Mouse (Mus musculus) testis, postnatal 10 days (tissue): ENCODE measurements around the gene Rpsa.
"Not testable (repeated sequence)": the region's sequence is repeated elsewhere in the genome, so short reads cannot be mapped to it uniquely, and the experiment has no call there.

Experiments used
- DNase-seq: peaks from one replicate; pipeline ENCODE4 v3.0.0; 2021; ENCODE audit warnings: low spot score

Rpsa gene

DNA sequence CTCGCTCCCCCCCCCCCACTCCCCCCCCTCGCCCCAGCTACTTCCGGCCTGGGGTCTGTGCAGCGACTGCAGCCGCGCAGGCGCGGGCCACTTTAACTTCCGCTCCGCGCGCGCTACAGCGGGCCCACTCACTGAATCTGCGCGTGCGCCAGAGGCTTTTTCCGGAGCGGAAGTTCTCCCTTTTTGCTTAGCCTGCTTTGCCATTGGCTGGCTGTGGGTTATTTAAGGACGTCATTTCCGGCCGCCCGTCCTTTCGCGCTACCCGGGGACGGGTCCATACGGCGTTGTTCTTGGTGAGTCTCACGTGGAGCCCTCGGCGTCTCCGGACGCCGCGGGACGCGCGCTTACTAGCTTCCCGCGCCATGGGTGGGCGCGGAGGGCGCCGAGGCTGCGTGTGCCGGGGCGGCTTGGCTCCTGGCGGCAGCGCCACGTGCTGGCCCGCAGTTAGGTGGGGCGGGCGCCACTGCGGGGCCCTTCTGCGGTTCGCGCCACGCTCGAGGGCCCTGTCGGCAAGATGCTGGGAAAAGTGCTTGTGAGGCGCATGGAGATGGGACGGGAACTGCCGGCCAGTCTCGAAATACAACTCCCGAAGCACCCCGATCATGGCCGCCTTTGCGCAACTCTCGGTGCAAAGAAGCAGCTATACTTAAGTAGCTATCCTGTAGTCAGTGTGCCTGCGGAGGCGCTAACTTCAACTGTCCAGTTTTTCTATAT is at the start of gene Rpsa:
TSS of gene Rpsa (plus strand) at position 152 of the 714 bp plus-strand sequence.
- peak; percentile 96 for DNase-seq

- DNase-seq: no peak
These were observed 49.2 kb upstream of the Rpsa start for GRCm38 (mm10) chr9:120078241-120078640.

DNA sequence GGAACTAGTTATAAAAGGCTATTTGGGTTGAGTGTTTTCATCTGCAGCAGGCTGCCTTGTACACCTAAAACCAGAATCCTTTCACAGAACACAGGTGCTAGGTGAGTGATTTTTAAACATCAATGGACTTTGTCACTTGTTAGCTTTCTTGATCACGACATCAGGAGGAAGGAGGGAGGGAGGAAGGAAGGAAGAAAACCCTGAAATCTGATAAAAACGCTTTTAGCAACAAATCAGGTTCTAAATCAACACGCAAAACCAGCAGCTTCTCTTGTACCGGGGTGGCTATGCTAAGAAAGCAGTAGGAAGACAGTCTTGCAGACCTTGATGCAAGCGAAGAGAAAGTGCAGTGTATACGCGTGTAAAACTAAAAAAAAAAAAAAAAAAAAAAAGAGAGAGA is 47.6 kb upstream of the Rpsa start:
- no peak for DNase-seq

- DNase-seq: no peak
These were observed 46.9 kb upstream of the Rpsa start for GRCm38 (mm10) chr9:120080546-120081108.

DNA sequence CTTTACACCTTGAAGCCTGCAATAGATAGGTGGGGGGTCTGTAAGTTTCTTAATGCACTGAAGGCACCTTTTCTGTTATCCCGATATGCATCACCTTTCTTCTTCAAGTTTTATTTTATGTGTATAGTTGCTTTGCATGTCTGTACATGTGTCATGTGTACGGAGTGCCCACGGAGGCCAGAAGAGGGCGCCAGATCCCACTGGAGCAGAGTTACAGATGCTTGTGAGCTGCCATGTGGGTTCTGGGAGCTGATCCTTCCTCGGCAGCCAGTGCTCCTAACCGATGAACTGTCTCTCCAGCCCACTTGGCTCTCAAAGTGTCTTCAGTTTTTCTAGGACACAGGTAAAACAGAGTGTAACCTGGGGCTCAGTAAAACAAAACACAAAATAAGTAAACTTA is 46.2 kb upstream of the Rpsa start:
- no peak for DNase-seq

- no peak for DNase-seq
These were observed 45.5 kb upstream of the Rpsa start for GRCm38 (mm10) chr9:120081967-120082366.

GRCm38 (mm10) chr9:120082691-120083090 is 44.8 kb upstream of the Rpsa start:
- no peak for DNase-seq

- DNase-seq: no peak
These were observed 44.2 kb upstream of the Rpsa start for GRCm38 (mm10) chr9:120083158-120083894.

- no peak for DNase-seq
These were observed 43.1 kb upstream of the Rpsa start for GRCm38 (mm10) chr9:120084406-120084805.

- no peak for DNase-seq
These were observed 38.4 kb upstream of the Rpsa start for GRCm38 (mm10) chr9:120089125-120089524.

DNA sequence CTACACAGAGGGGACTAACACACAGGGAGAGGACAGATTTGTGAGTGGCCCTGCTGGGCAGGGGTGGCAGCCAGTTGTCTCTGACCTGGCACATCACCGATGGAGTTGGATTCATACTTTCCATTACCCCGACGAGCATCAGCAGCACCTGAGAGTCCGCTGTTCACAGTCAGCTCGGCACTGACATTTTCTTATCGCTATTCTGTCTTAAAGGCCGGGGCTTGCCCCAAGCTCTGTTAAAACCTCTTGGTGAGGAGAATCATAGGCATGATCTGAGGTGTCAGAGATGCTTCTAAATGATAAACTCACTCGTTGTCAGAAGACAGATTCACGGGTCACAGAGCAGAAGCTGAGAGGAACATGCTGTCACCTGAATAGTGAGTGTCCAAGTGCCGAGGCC is 36.4 kb upstream of the Rpsa start:
- DNase-seq: no peak

- no peak for DNase-seq
These were observed 35.7 kb upstream of the Rpsa start, which contains the start of gene Ccr8 for GRCm38 (mm10) chr9:120091696-120092238. Gene Ccr8, plus strand, starts transcription at chr9:120092114.

- no peak for DNase-seq
These were observed 33.8 kb upstream of the Rpsa start for GRCm38 (mm10) chr9:120093701-120094100.

GRCm38 (mm10) chr9:120095886-120096285 is 31.6 kb upstream of the Rpsa start:
- no peak for DNase-seq

- peak; percentile 83 for DNase-seq
These were observed 28.8 kb upstream of the Rpsa start for GRCm38 (mm10) chr9:120098682-120099081.

GRCm38 (mm10) chr9:120099304-120099703 is 28.2 kb upstream of the Rpsa start:
- DNase-seq: no peak

GRCm38 (mm10) chr9:120101165-120101564 is 26.3 kb upstream of the Rpsa start:
- DNase-seq: no peak

GRCm38 (mm10) chr9:120108953-120109352 is 18.5 kb upstream of the Rpsa start:
- DNase-seq: not testable (repeated sequence)

- DNase-seq: peak; percentile 99
These were observed 17.1 kb upstream of the Rpsa start, which contains the start of gene Slc25a38 for GRCm38 (mm10) chr9:120110211-120111018. Gene Slc25a38, plus strand, starts transcription at chr9:120110374.

DNA sequence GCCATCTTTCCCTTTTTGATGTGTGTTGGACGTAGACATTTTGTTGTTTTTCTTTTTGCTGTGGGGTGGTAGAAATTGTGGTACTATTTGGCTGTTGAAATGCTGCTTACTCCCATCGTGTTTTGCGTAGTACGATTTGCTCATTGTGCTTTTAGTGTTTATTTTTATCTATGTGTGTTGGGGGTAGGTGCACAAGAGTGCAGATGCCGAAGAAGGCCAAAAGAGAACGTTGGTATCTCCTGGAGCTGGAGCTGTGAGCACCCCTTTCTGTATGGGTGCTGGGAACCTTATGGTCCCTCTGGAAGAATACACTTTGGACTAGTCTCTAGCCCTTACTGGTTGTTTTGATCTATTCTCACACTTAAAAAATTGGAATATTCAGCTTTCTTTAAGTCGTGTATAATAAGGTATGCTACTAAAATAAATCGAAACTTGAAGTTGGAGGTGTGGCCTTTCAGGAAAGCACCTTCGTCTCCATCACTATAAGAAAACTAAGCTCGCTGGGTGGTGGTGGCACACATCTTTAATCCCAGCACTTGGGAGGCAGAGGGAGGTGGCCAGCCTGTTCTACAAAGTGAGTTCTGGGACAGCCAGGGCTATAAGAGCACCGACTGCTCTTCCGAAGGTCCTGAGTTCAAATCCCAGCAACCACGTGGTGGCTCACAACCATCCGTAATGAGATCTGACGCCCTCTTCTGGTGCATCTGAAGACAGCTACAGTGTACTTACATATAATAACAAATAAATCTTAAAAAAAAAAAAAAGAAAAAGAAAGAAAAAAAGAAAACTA is 16.1 kb upstream of the Rpsa start:
- DNase-seq: peak; percentile 32

DNA sequence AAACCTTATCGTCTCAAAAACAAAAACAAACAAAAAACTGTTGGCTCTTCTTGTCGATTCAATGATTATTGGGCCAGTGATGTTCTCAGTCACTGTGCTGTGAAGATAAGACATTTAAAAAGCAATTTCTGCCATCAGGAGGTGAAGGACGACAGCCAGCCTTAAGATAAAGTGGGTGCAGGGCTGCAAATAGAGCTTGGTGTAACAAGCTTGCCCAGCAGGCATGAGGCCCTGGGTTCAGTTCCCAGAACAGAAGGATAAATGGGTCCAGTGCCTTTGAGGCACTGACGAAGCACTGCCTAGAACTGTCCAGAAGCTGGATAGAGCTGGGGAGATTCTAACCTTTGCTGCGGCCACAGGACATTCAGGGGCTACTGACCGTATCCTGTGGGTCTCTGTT is 15.0 kb upstream of the Rpsa start:
- no peak for DNase-seq
